Mouse (Mus musculus): ENCODE data around the gene Rab20.
A peak's percentile ranks its signal among the peaks of the same experiment; 100 is the strongest.
"Not testable (repeated sequence)": the region's sequence is repeated elsewhere in the genome, so short reads cannot be mapped to it uniquely, and the experiment has no call there.

The Rab20 gene

GRCm38 (mm10) chr8:11477811-11478761 lies at the start of gene Rab20:
TSS of gene Rab20 (minus strand) at chr8:11478710.
- DNase-seq (ENCODE audit: inconsistent ontology term) = peak; percentile 80

GRCm38 (mm10) chr8:11523331-11523730 lies 44.8 kb upstream of the Rab20 start:
- no peak for DNase-seq (ENCODE audit: inconsistent ontology term)

- DNase-seq (ENCODE audit: inconsistent ontology term) = no peak
Observed at GRCm38 (mm10) chr8:11518676-11519075, 40.2 kb upstream of the Rab20 start.

- DNase-seq (ENCODE audit: inconsistent ontology term) = no peak
Observed at GRCm38 (mm10) chr8:11518056-11518396, 39.5 kb upstream of the Rab20 start.

GRCm38 (mm10) chr8:11517366-11518055 lies 39.0 kb upstream of the Rab20 start:
- DNase-seq (ENCODE audit: inconsistent ontology term) = no peak

- no peak for DNase-seq (ENCODE audit: inconsistent ontology term)
Observed at GRCm38 (mm10) chr8:11516292-11516691, 37.8 kb upstream of the Rab20 start.

GRCm38 (mm10) chr8:11513247-11513646 lies 34.7 kb upstream of the Rab20 start:
- DNase-seq (ENCODE audit: inconsistent ontology term) = no peak

- no peak for DNase-seq (ENCODE audit: inconsistent ontology term)
Observed at GRCm38 (mm10) chr8:11512711-11513110, 34.2 kb upstream of the Rab20 start.

- no peak for DNase-seq (ENCODE audit: inconsistent ontology term)
Observed at GRCm38 (mm10) chr8:11510971-11511370, 32.5 kb upstream of the Rab20 start.

GRCm38 (mm10) chr8:11508880-11509279 lies 30.4 kb upstream of the Rab20 start:
- no peak for DNase-seq (ENCODE audit: inconsistent ontology term)

GRCm38 (mm10) chr8:11506802-11507201 lies 28.3 kb upstream of the Rab20 start:
- DNase-seq (ENCODE audit: inconsistent ontology term) = peak; percentile 63

GRCm38 (mm10) chr8:11506074-11506473 lies 27.6 kb upstream of the Rab20 start:
- no peak for DNase-seq (ENCODE audit: inconsistent ontology term)

GRCm38 (mm10) chr8:11503476-11504232 lies 25.1 kb upstream of the Rab20 start:
- DNase-seq (ENCODE audit: inconsistent ontology term) = no peak

GRCm38 (mm10) chr8:11498786-11499485 lies 20.4 kb upstream of the Rab20 start:
- DNase-seq (ENCODE audit: inconsistent ontology term) = no peak

GRCm38 (mm10) chr8:11498281-11498680 lies 19.8 kb upstream of the Rab20 start:
- DNase-seq (ENCODE audit: inconsistent ontology term) = no peak

- peak; percentile 97 for DNase-seq (ENCODE audit: inconsistent ontology term)
Observed at GRCm38 (mm10) chr8:11497017-11497990, 18.8 kb upstream of the Rab20 start, which contains the start of gene Naxd. TSS of gene Naxd (plus strand) at chr8:11497506.

GRCm38 (mm10) chr8:11492340-11492739 lies 13.8 kb upstream of the Rab20 start:
- not testable (repeated sequence) for DNase-seq (ENCODE audit: inconsistent ontology term)

- DNase-seq (ENCODE audit: inconsistent ontology term) = no peak
Observed at GRCm38 (mm10) chr8:11487229-11487628, 8.7 kb upstream of the Rab20 start.

GRCm38 (mm10) chr8:11486142-11486541 lies 7.6 kb upstream of the Rab20 start:
- no peak for DNase-seq (ENCODE audit: inconsistent ontology term)

- DNase-seq (ENCODE audit: inconsistent ontology term) = no peak
Observed at GRCm38 (mm10) chr8:11482537-11482936, 4.0 kb upstream of the Rab20 start.
